Mouse (Mus musculus) ovary, postnatal 10 days (tissue): Measurements from ENCODE around the gene Higd1b.

ENCODE experiments used
- DNase-seq: peaks from one replicate; pipeline ENCODE4 v3.0.0; 2022; ENCODE audit warnings: low spot score

Higd1b gene

GRCm38 (mm10) chr11:102838616-102839150 lies 3.0 kb downstream of the Higd1b start:
- no peak for DNase-seq

- DNase-seq = no peak
These were observed 10.3 kb downstream of the Higd1b start for GRCm38 (mm10) chr11:102845926-102846325.

- peak; percentile 27 for DNase-seq
These were observed 16.2 kb downstream of the Higd1b start for GRCm38 (mm10) chr11:102851883-102852282.

GRCm38 (mm10) chr11:102853760-102854159 lies 18.1 kb downstream of the Higd1b start:
- no peak for DNase-seq

GRCm38 (mm10) chr11:102855941-102856340 lies 20.3 kb downstream of the Higd1b start:
- DNase-seq = no peak

- DNase-seq = no peak
These were observed 23.3 kb downstream of the Higd1b start for GRCm38 (mm10) chr11:102858951-102859350.

- DNase-seq = no peak
These were observed 24.3 kb downstream of the Higd1b start for GRCm38 (mm10) chr11:102859933-102860332.

GRCm38 (mm10) chr11:102864272-102864671 lies 28.6 kb downstream of the Higd1b start:
- peak; percentile 20 for DNase-seq

GRCm38 (mm10) chr11:102874801-102875334 lies 39.2 kb downstream of the Higd1b start:
- no peak for DNase-seq

GRCm38 (mm10) chr11:102879558-102879957 lies 43.9 kb downstream of the Higd1b start:
- DNase-seq = no peak

GRCm38 (mm10) chr11:102880585-102881313 lies 45.1 kb downstream of the Higd1b start, which contains the start of the genes Eftud2 and Ccdc103:
TSS of gene Eftud2 (minus strand) at chr11:102880985.
TSS of gene Ccdc103 (plus strand) at chr11:102881204.
- peak; percentile 95 for DNase-seq

GRCm38 (mm10) chr11:102881314-102882198 lies 45.9 kb downstream of the Higd1b start:
- no peak for DNase-seq

- DNase-seq = no peak
These were observed 49.1 kb downstream of the Higd1b start, which contains the start of gene Fam187a for GRCm38 (mm10) chr11:102884616-102885219. TSS of gene Fam187a (plus strand) at chr11:102885169.

- DNase-seq = no peak
These were observed 51.8 kb downstream of the Higd1b start for GRCm38 (mm10) chr11:102887433-102887832.
